Mouse (Mus musculus): ENCODE measurements around the gene Ltk. TPM values are rescaled to one million over a fixed set of nuclear protein-coding genes. Genes with fewer than 3 reads are reported as not detected.

Gene Ltk
- polyA plus RNA-seq, 1 experiment from 2014 or later = 0.53 TPM

DNA sequence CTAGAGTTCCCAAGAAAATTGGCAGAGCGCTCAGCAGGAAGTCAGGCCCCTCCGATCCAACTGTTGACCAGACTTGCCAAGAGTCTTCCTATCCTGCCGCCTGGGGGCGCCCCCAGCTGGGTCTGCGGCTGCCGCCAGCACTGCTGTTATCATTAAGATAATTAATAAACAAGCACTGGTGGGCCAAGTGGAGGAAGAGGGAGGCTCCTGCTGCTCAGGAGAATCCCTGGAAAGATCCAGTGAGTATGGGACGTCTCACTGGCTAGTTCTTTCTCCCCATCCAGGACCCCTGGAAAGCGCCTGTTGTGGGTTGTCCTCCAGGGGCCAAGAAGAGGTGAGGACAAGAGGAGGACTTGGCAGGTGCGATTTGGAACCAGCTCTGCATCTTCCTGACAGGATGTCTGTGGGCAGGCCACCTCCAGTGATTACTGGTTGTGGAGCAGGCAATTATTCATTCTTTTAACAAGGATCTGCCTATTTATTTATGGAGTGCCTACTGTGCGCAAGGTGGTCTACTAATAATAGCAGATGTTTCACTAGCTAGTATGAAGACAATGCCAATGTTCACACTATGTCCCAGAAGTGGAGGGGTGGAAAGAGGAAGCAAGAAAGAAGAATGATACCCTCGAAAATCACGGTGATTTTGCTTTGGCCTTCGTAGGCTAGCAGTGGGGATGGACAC lies 38.2 kb upstream of the Ltk start:
- H3K4me1 ChIP-seq (replicated peaks; ENCODE audit: insufficient read depth, low read length) = 0 out of 2 replicates have a peak, but pooled peaks cover 5% of the 10 kb centered on the region
- H3K27ac ChIP-seq = no peak overlapping the region
- no peak for ATAC-seq (replicated peaks; ENCODE audit: low FRiP score, low read depth)
- DNase-seq (ENCODE audit: low spot score) = peak; percentile 84
- WGBS = 13% methylated on average over 13 of the region's 13 CpGs
- no peak overlapping the region; the same call in 1 of the 2 replicates for H3K4me2 ChIP-seq (ENCODE audit: low read length)
- no peak overlapping the region for H3K4me3 ChIP-seq (replicated peaks; ENCODE audit: low read depth, low read length)
- no peaks in the 10 kb centered on the region for H3K9me3 ChIP-seq (replicated peaks; ENCODE audit: low read length)
- no peak overlapping the region for H3K9ac ChIP-seq (ENCODE audit: low read depth, low read length)
- peak; percentile 71 for TF ChIP-seq CTCF (IDR thresholded peaks at IDR 0.05; ENCODE audit: low read depth)
- H3K36me3 ChIP-seq (ENCODE audit: insufficient read depth, low read length) = no peaks in the 10 kb centered on the region
- no peaks in the 10 kb centered on the region for H3K27me3 ChIP-seq (ENCODE audit: insufficient read depth, low read length)

DNA sequence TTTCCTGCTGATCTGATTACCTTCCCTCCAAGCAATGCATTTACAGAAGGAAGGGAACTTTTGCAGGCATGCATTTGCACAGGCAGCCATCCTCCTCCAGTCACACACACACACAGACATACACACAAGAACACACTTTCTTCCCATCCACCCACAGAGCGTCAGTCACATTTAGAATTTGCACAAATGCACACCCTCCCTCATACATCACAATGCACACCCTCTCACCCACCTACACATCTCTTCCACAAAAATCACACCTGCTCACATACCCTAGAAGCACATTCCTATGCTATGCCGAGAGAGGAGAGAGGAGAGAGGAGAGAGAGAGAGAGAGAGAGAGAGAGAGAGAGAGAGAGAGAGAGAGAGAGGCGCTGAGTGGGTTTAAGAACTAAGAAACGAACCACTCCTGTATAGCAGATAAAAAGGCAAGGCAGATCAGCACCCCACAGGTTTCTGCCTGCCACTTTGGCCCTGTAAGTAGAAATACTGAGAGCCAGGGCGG lies 37.1 kb upstream of the Ltk start, which contains the start of gene Tyro3:
Tyro3 (plus strand) TSS at position 455 of the 505 bp plus-strand sequence.
- H3K4me3 ChIP-seq (replicated peaks; ENCODE audit: low read depth, low read length) = no peak within 1 kb of the TSS
- H3K9ac ChIP-seq (ENCODE audit: low read depth, low read length) = no peak within 1 kb of the TSS
- no peaks in the 10 kb centered on the region for H3K36me3 ChIP-seq (ENCODE audit: insufficient read depth, low read length)
- WGBS = 76% methylated on average over 5 of the region's 5 CpGs
- 0 out of 2 replicates have a peak, but pooled peaks cover 5% of the 10 kb centered on the region for H3K4me1 ChIP-seq (replicated peaks; ENCODE audit: insufficient read depth, low read length)
- no peak within 1 kb of the TSS; the same call in 1 of the 2 replicates for H3K4me2 ChIP-seq (ENCODE audit: low read length)
- no peak within 1 kb of the TSS for H3K27ac ChIP-seq
- H3K9me3 ChIP-seq (replicated peaks; ENCODE audit: low read length) = no peaks in the 10 kb centered on the region
- TF ChIP-seq CTCF (IDR thresholded peaks at IDR 0.05; ENCODE audit: low read depth) = no peak
- no peaks in the 10 kb centered on the region for H3K27me3 ChIP-seq (ENCODE audit: insufficient read depth, low read length)
- no peak for ATAC-seq (replicated peaks; ENCODE audit: low FRiP score, low read depth)
- no peak for DNase-seq (ENCODE audit: low spot score)

DNA sequence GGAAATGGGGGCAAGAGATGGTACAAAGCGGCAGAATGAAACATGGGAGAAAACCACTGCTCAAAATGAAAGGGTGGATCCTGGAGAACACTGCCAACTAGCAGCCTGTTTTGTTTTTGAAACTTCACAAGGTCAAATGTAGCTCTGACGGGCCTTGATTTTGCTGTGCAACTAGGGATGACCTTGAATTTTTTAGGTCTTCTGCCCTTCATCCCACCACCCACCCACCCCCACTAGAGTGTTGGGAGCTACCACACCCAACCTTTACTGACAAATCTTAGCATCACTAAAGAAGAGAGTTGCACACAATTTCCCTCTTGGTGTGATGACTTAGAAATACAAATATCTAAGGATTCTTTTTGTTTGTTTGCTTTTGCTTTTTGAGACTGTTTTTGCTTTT lies 29.8 kb upstream of the Ltk start:
- no peak overlapping the region for H3K9ac ChIP-seq (ENCODE audit: low read depth, low read length)
- H3K4me1 ChIP-seq (replicated peaks; ENCODE audit: insufficient read depth, low read length) = 0 out of 2 replicates have a peak, but pooled peaks cover 4% of the 10 kb centered on the region
- TF ChIP-seq CTCF (IDR thresholded peaks at IDR 0.05; ENCODE audit: low read depth) = no peak
- 80% methylated on average over 2 of the region's 2 CpGs for WGBS
- no peaks in the 10 kb centered on the region for H3K36me3 ChIP-seq (ENCODE audit: insufficient read depth, low read length)
- H3K4me2 ChIP-seq (ENCODE audit: low read length) = no peak overlapping the region
- no peak for ATAC-seq (replicated peaks; ENCODE audit: low FRiP score, low read depth)
- DNase-seq (ENCODE audit: low spot score) = no peak
- H3K4me3 ChIP-seq (replicated peaks; ENCODE audit: low read depth, low read length) = no peak overlapping the region
- no peaks in the 10 kb centered on the region for H3K9me3 ChIP-seq (replicated peaks; ENCODE audit: low read length)
- H3K27me3 ChIP-seq (ENCODE audit: insufficient read depth, low read length) = no peaks in the 10 kb centered on the region
- H3K27ac ChIP-seq = no peak overlapping the region

DNA sequence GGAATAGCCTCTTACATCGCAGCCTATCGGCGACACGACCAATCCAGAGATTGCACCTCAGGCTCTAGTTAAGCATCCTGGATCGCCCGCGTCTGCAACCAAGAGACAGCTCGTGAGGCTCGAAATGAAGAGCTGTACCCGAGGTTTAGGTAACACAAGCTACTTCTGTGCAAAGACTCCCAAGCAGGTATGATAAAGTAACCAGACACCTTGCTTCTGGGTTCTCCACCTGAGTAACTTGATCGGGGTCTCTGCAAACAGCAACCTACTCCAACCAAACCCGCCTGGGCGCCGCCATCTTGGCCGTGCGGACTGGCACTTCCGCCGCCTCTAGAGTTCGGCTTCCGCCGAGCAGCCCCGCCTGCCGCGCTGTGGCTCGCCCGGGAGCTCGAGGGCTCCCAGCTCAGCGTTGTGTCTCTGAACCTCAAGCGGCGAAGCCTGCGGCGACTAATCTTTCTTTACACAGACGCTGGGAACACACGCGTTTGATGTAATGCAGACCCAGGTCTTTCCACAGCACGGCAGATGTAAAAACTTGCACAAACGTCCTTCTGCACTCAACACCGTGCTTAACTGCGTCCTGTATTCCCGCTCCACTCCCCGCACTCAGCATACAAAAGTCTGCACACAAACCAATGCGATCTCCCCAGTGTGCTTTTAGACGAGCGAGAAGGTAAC lies 27.1 kb upstream of the Ltk start, which contains the start of gene Rpap1:
Rpap1 (minus strand) TSS at position 332 of the 678 bp plus-strand sequence.
- Histone ChIP-seq H3K4me2 (ENCODE audit: low read length) (peak within 1 kb of the TSS; percentile 80), H3K27ac (peak within 1 kb of the TSS; percentile 74)
- ATAC-seq (replicated peaks; ENCODE audit: low FRiP score, low read depth) = peak; percentile 92

DNA sequence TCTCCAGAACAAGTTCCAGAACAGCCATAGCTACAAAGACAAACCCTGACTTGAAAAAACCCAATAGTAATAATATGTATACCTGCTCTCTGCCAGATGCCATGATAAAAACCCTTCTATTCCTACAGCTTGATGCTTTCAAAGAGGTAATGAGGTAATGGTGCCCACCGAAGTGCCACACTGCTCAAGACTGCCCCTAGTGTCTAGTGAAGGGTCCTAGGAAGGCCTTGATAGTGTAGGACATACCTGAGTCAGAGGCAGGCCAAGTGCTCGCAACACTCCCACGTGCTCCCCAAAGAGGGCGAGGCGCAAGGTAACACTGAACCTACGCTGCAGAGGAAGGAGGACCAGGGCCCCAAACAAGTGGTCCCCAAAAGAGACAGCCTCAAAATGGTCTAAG lies 7.0 kb upstream of the Ltk start:
- no peaks in the 10 kb centered on the region for H3K4me1 ChIP-seq (replicated peaks; ENCODE audit: insufficient read depth, low read length)
- H3K9me3 ChIP-seq (replicated peaks; ENCODE audit: low read length) = no peaks in the 10 kb centered on the region
- H3K4me2 ChIP-seq (ENCODE audit: low read length) = no peak overlapping the region
- H3K27ac ChIP-seq = no peak overlapping the region
- ATAC-seq (replicated peaks; ENCODE audit: low FRiP score, low read depth) (no peak), DNase-seq (ENCODE audit: low spot score) (no peak)
- H3K36me3 ChIP-seq (ENCODE audit: insufficient read depth, low read length) = peaks cover 35% of the 10 kb centered on the region
- WGBS = 90% methylated on average over 6 of the region's 6 CpGs
- no peak overlapping the region for H3K4me3 ChIP-seq (replicated peaks; ENCODE audit: low read depth, low read length)
- no peak overlapping the region for H3K9ac ChIP-seq (ENCODE audit: low read depth, low read length)
- H3K27me3 ChIP-seq (ENCODE audit: insufficient read depth, low read length) = no peaks in the 10 kb centered on the region
- peak; percentile 44; the same call in 1 of the 2 replicates for TF ChIP-seq CTCF (IDR thresholded peaks at IDR 0.05; ENCODE audit: low read depth)

More for the DNA sequence above, 27.1 kb upstream of the Ltk start, which contains the start of gene Rpap1:
- Histone ChIP-seq H3K9ac (ENCODE audit: low read depth, low read length) (peak within 1 kb of the TSS; percentile 53), H3K36me3 (ENCODE audit: insufficient read depth, low read length) (peaks cover 8% of the 10 kb centered on the region; the same call in 1 of the 2 replicates), H3K9me3 (replicated peaks; ENCODE audit: low read length) (no peaks in the 10 kb centered on the region), H3K4me3 (replicated peaks; ENCODE audit: low read depth, low read length) (peak within 1 kb of the TSS; percentile 63), H3K4me1 (replicated peaks; ENCODE audit: insufficient read depth, low read length) (0 out of 2 replicates have a peak, but pooled peaks cover 4% of the 10 kb centered on the region), H3K27me3 (ENCODE audit: insufficient read depth, low read length) (no peaks in the 10 kb centered on the region)
- under 1% methylated on average over 44 of the region's 44 CpGs for WGBS
- TF ChIP-seq CTCF (IDR thresholded peaks at IDR 0.05; ENCODE audit: low read depth) = peak; percentile 6; the same call in 1 of the 2 replicates
- peak; percentile 91 for DNase-seq (ENCODE audit: low spot score)

DNA sequence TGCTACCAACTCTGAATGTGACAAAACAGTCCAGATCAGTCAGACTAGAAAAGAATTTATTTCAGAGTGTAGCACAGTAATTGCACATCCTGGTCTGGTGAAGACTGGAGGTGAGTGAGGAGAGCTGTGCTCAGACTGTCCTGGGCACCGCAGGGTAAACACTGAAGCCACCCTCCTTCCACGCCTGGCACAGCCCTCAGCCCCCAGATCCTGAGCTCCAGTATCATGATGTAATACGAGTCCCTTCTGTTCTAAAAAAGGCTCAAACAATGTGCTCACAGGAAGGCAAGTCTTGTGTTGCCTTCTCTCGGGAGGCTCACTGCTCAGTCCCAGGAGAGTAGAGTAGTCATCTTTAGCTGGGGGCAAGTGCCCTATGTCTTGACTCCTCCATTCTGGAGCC lies 3.7 kb upstream of the Ltk start:
- no peak overlapping the region for H3K4me3 ChIP-seq (replicated peaks; ENCODE audit: low read depth, low read length)
- peaks cover 16% of the 10 kb centered on the region; the same call in 1 of the 2 replicates for H3K36me3 ChIP-seq (ENCODE audit: insufficient read depth, low read length)
- DNase-seq (ENCODE audit: low spot score) (no peak), ATAC-seq (replicated peaks; ENCODE audit: low FRiP score, low read depth) (no peak)
- no peak overlapping the region for H3K9ac ChIP-seq (ENCODE audit: low read depth, low read length)
- 54% methylated on average over 4 of the region's 4 CpGs for WGBS
- no peak overlapping the region for H3K27ac ChIP-seq
- H3K27me3 ChIP-seq (ENCODE audit: insufficient read depth, low read length) = peaks cover 7% of the 10 kb centered on the region
- H3K4me2 ChIP-seq (ENCODE audit: low read length) = no peak overlapping the region
- no peak for TF ChIP-seq CTCF (IDR thresholded peaks at IDR 0.05; ENCODE audit: low read depth)
- no peaks in the 10 kb centered on the region for H3K9me3 ChIP-seq (replicated peaks; ENCODE audit: low read length)
- H3K4me1 ChIP-seq (replicated peaks; ENCODE audit: insufficient read depth, low read length) = 0 out of 2 replicates have a peak, but pooled peaks cover under 1% of the 10 kb centered on the region

All from kidney, postnatal 0 days (tissue).